Mouse (Mus musculus) neural tube, embryonic 15.5 days (tissue): ENCODE data around the gene Gm29609. TPM values are rescaled to one million over a fixed set of nuclear protein-coding genes. Genes with fewer than 3 reads are reported as not detected.

Source experiments
- ATAC-seq: fragments of 200-750 bp; cut with Nextera tagmentation; 2 replicates; pipeline ENCODE4 v1.8.0; 2017; ENCODE audit warnings: mild to moderate bottlenecking, moderate TSS enrichment, moderate library complexity; ENCODE audit not compliant: low FRiP score
- H3K27ac ChIP-seq: fragments of 300-500 bp; sonication (generic); replicated peaks from 2 replicates; pipeline ENCODE4 v1.5.1; 2015; ENCODE audit warnings: mild to moderate bottlenecking, inconsistent platforms
- H3K27me3 ChIP-seq: fragments of 300-500 bp; sonication (generic); replicated peaks from 2 replicates; pipeline ENCODE4 v1.6.1; 2015; ENCODE audit warnings: inconsistent platforms
- H3K36me3 ChIP-seq: fragments of 300-500 bp; sonication (generic); 2 replicates; pipeline ENCODE4 v1.6.1; 2015; ENCODE audit warnings: inconsistent platforms
- H3K4me1 ChIP-seq: fragments of 300-500 bp; sonication (generic); 2 replicates; pipeline ENCODE4 v1.6.1; 2015; ENCODE audit warnings: inconsistent platforms
- H3K4me2 ChIP-seq: fragments of 300-500 bp; sonication (generic); 2 replicates; pipeline ENCODE4 v1.6.1; 2015; ENCODE audit warnings: inconsistent platforms, mild to moderate bottlenecking, moderate library complexity
- H3K4me3 ChIP-seq: fragments of 300-500 bp; sonication (generic); replicated peaks from 2 replicates; pipeline ENCODE4 v1.5.1; 2015; ENCODE audit warnings: mild to moderate bottlenecking, inconsistent platforms
- H3K9ac ChIP-seq: fragments of 300-500 bp; sonication (generic); replicated peaks from 2 replicates; pipeline ENCODE4 v1.6.1; 2015; ENCODE audit warnings: mild to moderate bottlenecking, inconsistent platforms
- H3K9me3 ChIP-seq: fragments of 300-500 bp; sonication (generic); replicated peaks from 2 replicates; pipeline ENCODE4 v1.6.1; 2016; ENCODE audit warnings: inconsistent platforms
- WGBS: fragments of 180-500 bp; shearing (Covaris S2); methylation state at CpG from one replicate; pipeline ENCODE4 v1.1.7; 2015; ENCODE audit warnings: mixed read lengths; 5-methylcytosine and 5-hydroxymethylcytosine counted together
- polyA plus RNA-seq: library from polyadenylated mRNA; unstranded; fragments of >200 nt; fragmentation: Nextera tagmentation; extraction: Ambion mirVana; gene quantifications from 2 replicates; pipeline ENCODE4 v1.2.1, GENCODE M21; 2015

Gene Gm29609
- polyA plus RNA-seq, 1 experiment from 2014 or later, result 1.9 TPM

DNA sequence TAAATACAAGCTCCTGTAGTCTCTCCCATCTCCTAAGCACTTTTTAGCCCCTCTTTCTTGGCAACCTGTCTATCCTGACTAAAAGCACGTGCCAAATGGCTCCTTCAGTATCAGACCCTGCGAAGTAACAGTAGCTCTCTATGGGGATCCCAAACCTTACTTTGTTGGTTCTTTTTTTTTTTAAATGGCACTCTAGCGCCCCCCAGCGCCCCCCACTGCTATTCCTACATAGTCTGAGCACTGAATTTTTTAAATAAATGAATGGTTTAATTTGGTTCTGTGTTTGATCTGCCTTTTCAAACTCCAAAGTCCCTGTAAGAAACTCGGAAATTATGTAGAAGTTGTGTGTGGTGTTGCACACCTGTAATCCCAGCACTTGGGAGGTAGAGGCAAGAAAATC, 53.7 kb downstream of the Gm29609 start:
- WGBS, result 40% methylated on average over 5 of the region's 5 CpGs
- no peak overlapping the region for H3K9ac ChIP-seq
- no peaks in the 10 kb centered on the region for H3K4me1 ChIP-seq
- no peaks in the 10 kb centered on the region for H3K36me3 ChIP-seq
- H3K9me3 ChIP-seq, result no peaks in the 10 kb centered on the region
- H3K4me2 ChIP-seq, result no peak overlapping the region
- no peak overlapping the region for H3K4me3 ChIP-seq
- 0 out of 2 replicates have a peak, but pooled peaks cover 2% of the 10 kb centered on the region for H3K27me3 ChIP-seq
- H3K27ac ChIP-seq, result no peak overlapping the region
- ATAC-seq, result no peak

DNA sequence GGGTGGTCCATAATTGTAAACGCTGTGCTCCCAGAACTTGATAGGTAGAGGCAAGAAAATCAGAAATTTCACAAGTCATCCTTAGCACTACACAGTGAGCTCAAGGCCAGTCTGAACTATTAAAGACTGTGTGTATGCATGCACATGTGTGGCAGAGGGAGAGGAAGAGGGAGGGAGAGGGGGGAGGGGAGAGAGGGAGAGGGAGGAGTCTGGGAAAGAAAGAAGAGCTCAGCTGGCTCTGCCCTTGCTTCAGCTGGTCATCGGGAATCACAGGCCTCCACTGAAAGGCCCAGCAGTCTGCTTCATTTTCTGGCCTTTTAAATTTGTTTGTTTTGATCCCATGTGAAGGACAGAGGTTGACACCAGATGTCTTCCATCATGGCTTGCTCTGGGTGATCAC, 56.2 kb downstream of the Gm29609 start:
- no peak overlapping the region for H3K9ac ChIP-seq
- no peak overlapping the region for H3K27ac ChIP-seq
- ATAC-seq, result no peak
- no peaks in the 10 kb centered on the region for H3K9me3 ChIP-seq
- no peaks in the 10 kb centered on the region for H3K27me3 ChIP-seq
- 55% methylated on average over 2 of the region's 2 CpGs for WGBS
- H3K4me3 ChIP-seq, result no peak overlapping the region
- no peaks in the 10 kb centered on the region for H3K36me3 ChIP-seq
- H3K4me1 ChIP-seq, result no peaks in the 10 kb centered on the region
- H3K4me2 ChIP-seq, result no peak overlapping the region

DNA sequence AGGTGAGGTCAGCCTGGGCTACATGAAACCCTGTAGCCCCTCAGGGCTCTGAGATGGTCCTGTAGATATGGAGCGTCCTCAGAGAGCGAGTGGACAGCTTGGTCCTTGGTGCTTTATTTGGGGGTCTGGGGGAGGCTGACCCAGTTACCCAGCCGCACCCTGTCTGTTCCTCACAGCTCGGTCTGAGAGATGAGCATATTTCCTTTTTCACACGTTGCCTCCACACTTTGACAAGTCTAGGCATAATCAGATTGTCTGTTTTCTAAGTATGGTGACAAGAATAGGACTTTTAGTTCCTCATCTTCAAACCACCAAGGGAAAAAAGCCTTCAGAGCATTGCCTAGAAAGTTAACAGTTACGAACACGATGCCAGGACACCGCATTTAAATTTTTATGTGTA, 58.6 kb downstream of the Gm29609 start:
- no peaks in the 10 kb centered on the region for H3K36me3 ChIP-seq
- no peak overlapping the region for H3K27ac ChIP-seq
- no peaks in the 10 kb centered on the region for H3K9me3 ChIP-seq
- no peak overlapping the region for H3K4me3 ChIP-seq
- no peak overlapping the region for H3K9ac ChIP-seq
- no peak overlapping the region for H3K4me2 ChIP-seq
- H3K4me1 ChIP-seq, result no peaks in the 10 kb centered on the region
- ATAC-seq, result no peak
- WGBS, result 81% methylated on average over 8 of the region's 8 CpGs
- 0 out of 2 replicates have a peak, but pooled peaks cover 5% of the 10 kb centered on the region for H3K27me3 ChIP-seq

DNA sequence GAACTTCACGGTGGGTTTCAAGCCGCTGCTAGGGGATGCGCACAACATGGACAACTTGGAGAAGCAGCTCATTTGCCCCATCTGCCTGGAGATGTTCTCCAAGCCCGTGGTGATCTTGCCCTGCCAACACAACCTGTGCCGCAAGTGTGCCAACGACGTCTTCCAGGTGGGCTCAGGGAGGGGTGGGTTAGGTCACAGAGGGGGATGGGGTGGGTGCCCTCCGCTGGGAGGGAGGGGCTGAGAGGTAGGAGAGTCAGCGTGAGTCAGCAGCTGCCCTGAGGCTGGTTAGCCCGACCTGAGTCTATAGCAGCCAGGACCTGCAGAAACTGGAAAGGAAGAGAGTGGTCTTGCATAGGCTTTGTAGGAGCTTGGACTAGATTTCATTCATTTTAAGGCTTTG, 62.8 kb downstream of the Gm29609 start:
- Histone ChIP-seq H3K36me3 (no peaks in the 10 kb centered on the region), H3K27ac (no peak overlapping the region), H3K4me2 (no peak overlapping the region), H3K27me3 (0 out of 2 replicates have a peak, but pooled peaks cover 5% of the 10 kb centered on the region), H3K4me1 (no peaks in the 10 kb centered on the region), H3K4me3 (no peak overlapping the region), H3K9ac (no peak overlapping the region), H3K9me3 (no peaks in the 10 kb centered on the region)
- WGBS, result 27% methylated on average over 10 of the region's 10 CpGs
- ATAC-seq, result no peak

- no peaks in the 10 kb centered on the region for H3K9me3 ChIP-seq
- H3K9ac ChIP-seq, result no peak within 1 kb of the TSS
- H3K27ac ChIP-seq, result no peak within 1 kb of the TSS
- H3K4me1 ChIP-seq, result no peaks in the 10 kb centered on the region
- H3K4me3 ChIP-seq, result no peak within 1 kb of the TSS
- WGBS, result 50% methylated on average over 3 of the region's 3 CpGs
- no peaks in the 10 kb centered on the region for H3K36me3 ChIP-seq
- H3K4me2 ChIP-seq, result no peak within 1 kb of the TSS
- no peak for ATAC-seq
- H3K27me3 ChIP-seq, result 0 out of 2 replicates have a peak, but pooled peaks cover 5% of the 10 kb centered on the region
These were observed 63.4 kb downstream of the Gm29609 start, which contains the start of gene Trim54 for GRCm38 (mm10) chr5:31116354-31116753. Trim54 (plus strand) TSS chr5:31116712.

DNA sequence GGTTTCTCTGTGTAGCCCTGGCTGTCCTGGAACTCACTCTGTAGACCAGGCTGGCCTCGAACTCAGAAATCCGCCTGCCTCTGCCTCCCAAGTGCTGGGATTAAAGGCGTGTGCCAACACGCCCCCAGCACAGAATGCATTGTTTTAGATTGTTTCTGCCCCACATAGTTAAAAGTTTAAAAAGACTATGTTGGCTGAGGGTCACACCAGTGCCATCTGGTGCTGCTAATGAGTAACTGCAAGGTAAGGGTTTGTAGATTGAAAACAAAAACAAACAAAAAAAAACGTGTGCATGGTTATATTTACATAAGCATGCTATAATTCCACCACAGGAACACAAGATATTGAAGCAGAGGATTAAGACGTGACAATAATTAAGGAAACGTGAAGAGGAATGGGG, 68.9 kb downstream of the Gm29609 start:
- H3K27me3 ChIP-seq, result 0 out of 2 replicates have a peak, but pooled peaks cover under 1% of the 10 kb centered on the region
- H3K27ac ChIP-seq, result no peak overlapping the region
- ATAC-seq, result no peak
- no peak overlapping the region for H3K9ac ChIP-seq
- 43% methylated on average over 7 of the region's 7 CpGs for WGBS
- no peaks in the 10 kb centered on the region for H3K36me3 ChIP-seq
- H3K4me3 ChIP-seq, result no peak overlapping the region
- H3K4me2 ChIP-seq, result no peak overlapping the region
- no peaks in the 10 kb centered on the region for H3K9me3 ChIP-seq
- H3K4me1 ChIP-seq, result no peaks in the 10 kb centered on the region

GRCm38 (mm10) chr5:31108000-31108490, 71.7 kb downstream of the Gm29609 start, which contains the start of gene Slc30a3:
Slc30a3 (minus strand) TSS chr5:31108237.
- Histone ChIP-seq H3K9ac (no peak within 1 kb of the TSS), H3K4me3 (no peak within 1 kb of the TSS), H3K4me1 (no peaks in the 10 kb centered on the region), H3K4me2 (no peak within 1 kb of the TSS), H3K27me3 (0 out of 2 replicates have a peak, but pooled peaks cover 4% of the 10 kb centered on the region), H3K27ac (no peak within 1 kb of the TSS), H3K9me3 (no peaks in the 10 kb centered on the region), H3K36me3 (no peaks in the 10 kb centered on the region)
- WGBS, result 92% methylated on average over 18 of the region's 18 CpGs
- no peak for ATAC-seq

GRCm38 (mm10) chr5:31105814-31106335, 73.8 kb downstream of the Gm29609 start, which contains the start of gene Dnajc5g:
Dnajc5g (plus strand) TSS chr5:31106285.
- Histone ChIP-seq H3K9ac (no peak within 1 kb of the TSS), H3K9me3 (no peaks in the 10 kb centered on the region), H3K4me3 (no peak within 1 kb of the TSS), H3K4me2 (no peak within 1 kb of the TSS), H3K4me1 (no peaks in the 10 kb centered on the region), H3K27me3 (0 out of 2 replicates have a peak, but pooled peaks cover 4% of the 10 kb centered on the region), H3K27ac (no peak within 1 kb of the TSS), H3K36me3 (no peaks in the 10 kb centered on the region)
- 85% methylated on average over 9 of the region's 9 CpGs for WGBS
- no peak for ATAC-seq

DNA sequence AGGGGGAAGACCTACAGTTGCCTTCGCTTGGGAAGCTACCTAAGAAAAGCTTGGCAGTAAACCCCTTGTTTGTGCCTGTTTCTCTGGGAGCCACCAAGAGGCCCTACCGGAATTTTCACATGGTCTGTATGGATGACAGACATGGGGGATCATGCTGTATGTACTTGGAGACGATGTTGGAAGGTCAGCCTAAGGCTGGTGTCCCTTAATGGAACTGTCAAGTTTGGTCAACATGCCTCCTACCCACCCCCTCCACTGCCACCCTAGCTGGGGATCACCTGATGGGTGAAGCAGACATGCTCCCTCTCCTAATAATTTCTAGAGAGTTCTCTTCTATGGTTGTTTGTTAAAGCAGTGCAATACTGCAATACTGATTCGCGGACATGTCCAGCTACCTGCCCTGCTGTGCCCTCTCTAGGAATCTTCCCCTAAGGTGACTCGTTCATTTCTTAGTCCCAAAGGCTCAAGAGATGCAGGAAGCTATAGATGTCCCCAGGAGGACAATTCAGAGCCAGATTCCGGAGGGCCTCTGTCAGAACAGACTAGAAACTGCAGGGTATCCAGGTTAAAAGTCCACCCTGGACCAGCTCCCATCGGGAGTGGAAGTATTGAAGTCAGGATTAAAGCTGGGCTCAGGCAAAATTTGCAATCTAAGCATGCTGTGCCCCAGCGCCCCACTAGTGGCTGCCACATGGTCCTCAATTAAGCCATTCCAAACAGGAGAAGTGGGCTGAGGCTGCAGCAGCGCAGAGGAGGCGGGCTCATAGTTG, 83.8 kb downstream of the Gm29609 start:
- H3K9ac ChIP-seq, result no peak overlapping the region
- no peaks in the 10 kb centered on the region for H3K36me3 ChIP-seq
- peak overlapping the region; percentile 53 for H3K4me3 ChIP-seq
- H3K27me3 ChIP-seq, result peaks cover 65% of the 10 kb centered on the region
- no peaks in the 10 kb centered on the region for H3K9me3 ChIP-seq
- peaks cover 51% of the 10 kb centered on the region for H3K4me1 ChIP-seq
- no peak overlapping the region for H3K27ac ChIP-seq
- 20% methylated on average over 11 of the region's 11 CpGs for WGBS
- peak overlapping the region; percentile 68 for H3K4me2 ChIP-seq
- ATAC-seq, result no peak

DNA sequence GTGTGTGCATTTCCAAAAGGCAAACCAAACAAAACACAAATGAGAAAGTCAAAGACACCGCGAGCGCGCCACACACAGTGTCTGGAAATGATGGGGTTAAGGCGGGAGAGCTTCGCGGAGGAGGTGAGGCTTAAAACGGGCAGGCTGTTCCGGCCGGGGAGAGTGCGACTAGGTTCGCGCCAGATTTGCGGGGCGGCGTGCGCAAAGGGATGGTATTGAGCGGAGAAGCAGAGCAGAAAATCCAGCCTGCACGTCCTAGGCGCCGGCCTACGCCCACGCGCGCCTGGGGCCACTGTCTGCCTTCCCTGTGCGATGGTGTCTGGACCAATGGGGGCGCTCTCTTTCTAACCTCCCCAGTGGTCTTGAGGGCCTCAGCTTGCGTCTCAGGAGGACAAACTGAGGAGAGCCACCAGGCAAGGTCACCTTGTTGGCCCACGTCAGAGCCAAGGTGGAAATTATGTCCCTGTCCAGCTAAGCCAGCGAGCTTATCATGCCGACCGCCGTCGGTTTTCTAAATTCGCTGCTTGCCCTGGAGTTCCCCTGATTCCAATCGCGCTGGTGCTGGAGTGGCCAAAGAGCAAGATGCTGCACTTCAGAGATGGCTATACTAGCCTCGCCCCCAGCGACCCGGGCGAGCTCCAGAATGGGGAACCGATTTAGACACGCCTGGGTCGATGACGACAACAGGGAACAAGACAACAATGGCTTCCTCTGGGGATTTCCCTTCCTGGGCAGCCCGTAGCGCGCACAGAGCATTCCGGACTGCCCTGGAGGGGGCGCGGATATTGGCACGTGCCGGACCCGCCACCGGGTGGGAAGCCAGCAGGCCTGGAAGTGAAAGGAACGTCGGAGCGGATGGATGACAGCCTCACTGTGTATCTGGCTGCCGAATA, 84.7 kb downstream of the Gm29609 start:
- Histone ChIP-seq H3K9ac (0 out of 2 replicates have a peak overlapping the region, but pooled peaks have one; percentile 30), H3K27me3 (peaks cover 73% of the 10 kb centered on the region), H3K4me3 (peak overlapping the region; percentile 53), H3K4me1 (peaks cover 54% of the 10 kb centered on the region), H3K36me3 (no peaks in the 10 kb centered on the region), H3K27ac (no peak overlapping the region), H3K9me3 (no peaks in the 10 kb centered on the region), H3K4me2 (peak overlapping the region; percentile 68)
- under 1% methylated on average over 59 of the region's 59 CpGs for WGBS
- ATAC-seq, result no peak
